Mouse (Mus musculus) brown adipose tissue, adult 24 weeks (tissue): ENCODE data around the gene Yy2. TPM values are rescaled to one million over a fixed set of nuclear protein-coding genes. Genes with fewer than 3 reads are reported as not detected.
A peak's percentile ranks its signal among the peaks of the same experiment; 100 is the strongest.

Experiments
- H3K27ac ChIP-seq: fragments of 200-500 bp; replicated peaks from 2 replicates; pipeline ENCODE4 v1.5.1; 2012; ENCODE audit warnings: low read depth, mild to moderate bottlenecking, low read length
- H3K4me1 ChIP-seq: fragments of 200-500 bp; 2 replicates; pipeline ENCODE4 v1.6.1; 2012; ENCODE audit warnings: low read length, mixed read lengths; ENCODE audit not compliant: control insufficient read depth, insufficient read depth, insufficient read length
- H3K4me3 ChIP-seq: fragments of 200-500 bp; 2 replicates; pipeline ENCODE4 v1.5.1; 2012; ENCODE audit warnings: low read depth, mild to moderate bottlenecking, low read length, moderate library complexity; ENCODE audit not compliant: insufficient read depth
- polyA plus RNA-seq: library from polyadenylated mRNA; stranded (reverse); fragments of >200 nt; gene quantifications from 2 replicates; pipeline ENCODE4 v1.2.4, GENCODE M21; 2012; ENCODE audit not compliant: missing spikeins, insufficient read depth, insufficient read length

The Yy2 gene
- polyA plus RNA-seq = 0.71 and 1.5 TPM in 2 replicates

- Histone ChIP-seq H3K4me3 (no peak within 1 kb of the TSS), H3K27ac (no peak within 1 kb of the TSS), H3K4me1 (no peaks in the 10 kb centered on the region)
These were observed at the start of gene Yy2 for GRCm38 (mm10) chrX:157568840-157569239. Yy2 (minus strand) TSS chrX:157568985.

- no peak overlapping the region for H3K27ac ChIP-seq
- no peaks in the 10 kb centered on the region for H3K4me1 ChIP-seq
- peak overlapping the region; percentile 25; the same call in 1 of the 2 replicates for H3K4me3 ChIP-seq
These were observed 44.1 kb upstream of the Yy2 start for GRCm38 (mm10) chrX:157612894-157613293.

- H3K27ac ChIP-seq = 0 out of 2 replicates have a peak overlapping the region, but pooled peaks have one; percentile 4
- H3K4me3 ChIP-seq = no peak overlapping the region
These were observed 32.7 kb upstream of the Yy2 start for GRCm38 (mm10) chrX:157601450-157601849.

GRCm38 (mm10) chrX:157598186-157598996, 29.6 kb upstream of the Yy2 start, which contains the start of gene Mbtps2:
Mbtps2 (minus strand) TSS chrX:157598715.
- Histone ChIP-seq H3K4me1 (no peaks in the 10 kb centered on the region; the same call in 1 of the 2 replicates), H3K27ac (peak within 1 kb of the TSS; percentile 95), H3K4me3 (peak within 1 kb of the TSS; percentile 99)

More at GRCm38 (mm10) chrX:157601450-157601849, 32.7 kb upstream of the Yy2 start:
- no peaks in the 10 kb centered on the region; the same call in 1 of the 2 replicates for H3K4me1 ChIP-seq

- peak overlapping the region; percentile 99 for H3K4me3 ChIP-seq
- peak overlapping the region; percentile 95 for H3K27ac ChIP-seq
- H3K4me1 ChIP-seq = no peaks in the 10 kb centered on the region; the same call in 1 of the 2 replicates
These were observed 28.9 kb upstream of the Yy2 start for GRCm38 (mm10) chrX:157597585-157598185.

- peak overlapping the region; percentile 95; the same call in 1 of the 2 replicates for H3K27ac ChIP-seq
- peak overlapping the region; percentile 15; the same call in 1 of the 2 replicates for H3K4me3 ChIP-seq
- H3K4me1 ChIP-seq = no peaks in the 10 kb centered on the region; the same call in 1 of the 2 replicates
These were observed 28.0 kb upstream of the Yy2 start for GRCm38 (mm10) chrX:157596802-157597201.

- no peak overlapping the region for H3K4me3 ChIP-seq
These were observed 27.1 kb upstream of the Yy2 start for GRCm38 (mm10) chrX:157595927-157596326.

GRCm38 (mm10) chrX:157594606-157595005, 25.8 kb upstream of the Yy2 start:
- Histone ChIP-seq H3K4me1 (no peaks in the 10 kb centered on the region; the same call in 1 of the 2 replicates), H3K27ac (no peak overlapping the region), H3K4me3 (no peak overlapping the region)

More at GRCm38 (mm10) chrX:157595927-157596326, 27.1 kb upstream of the Yy2 start:
- Histone ChIP-seq H3K4me1 (no peaks in the 10 kb centered on the region; the same call in 1 of the 2 replicates), H3K27ac (no peak overlapping the region)

GRCm38 (mm10) chrX:157587001-157587400, 18.2 kb upstream of the Yy2 start:
- Histone ChIP-seq H3K4me1 (no peaks in the 10 kb centered on the region), H3K27ac (no peak overlapping the region), H3K4me3 (no peak overlapping the region)

GRCm38 (mm10) chrX:157586397-157586796, 17.6 kb upstream of the Yy2 start:
- Histone ChIP-seq H3K27ac (no peak overlapping the region), H3K4me1 (no peaks in the 10 kb centered on the region), H3K4me3 (no peak overlapping the region)

- Histone ChIP-seq H3K4me3 (no peak overlapping the region), H3K27ac (no peak overlapping the region), H3K4me1 (no peaks in the 10 kb centered on the region)
These were observed 10.4 kb upstream of the Yy2 start for GRCm38 (mm10) chrX:157579108-157579614.

GRCm38 (mm10) chrX:157574683-157575082, 5.9 kb upstream of the Yy2 start:
- Histone ChIP-seq H3K4me3 (no peak overlapping the region), H3K27ac (no peak overlapping the region), H3K4me1 (no peaks in the 10 kb centered on the region)

- Histone ChIP-seq H3K27ac (no peak overlapping the region), H3K4me3 (no peak overlapping the region), H3K4me1 (no peaks in the 10 kb centered on the region)
These were observed 5.0 kb downstream of the Yy2 start for GRCm38 (mm10) chrX:157563794-157564193.

GRCm38 (mm10) chrX:157547082-157547481, 21.7 kb downstream of the Yy2 start:
- Histone ChIP-seq H3K4me1 (no peaks in the 10 kb centered on the region), H3K27ac (no peak overlapping the region), H3K4me3 (no peak overlapping the region)
